Mouse (Mus musculus) forebrain, embryonic 10.5 days (tissue): ENCODE results near the gene Ctla4. TPM values are rescaled to one million over a fixed set of nuclear protein-coding genes. Genes with fewer than 3 reads are reported as not detected.

Source experiments
- DNase-seq: peaks from one replicate; pipeline ENCODE4 v3.0.0-alpha.2; 2017; ENCODE audit warnings: low spot score; ENCODE audit errors: extremely low spot score
- H3K27ac ChIP-seq: fragments of 300-500 bp; sonication (generic); 2 replicates; pipeline ENCODE4 v1.5.1; 2016; ENCODE audit warnings: mild to moderate bottlenecking
- H3K27me3 ChIP-seq: fragments of 300-500 bp; sonication (generic); 2 replicates; pipeline ENCODE4 v1.6.1; 2016; ENCODE audit warnings: mild to moderate bottlenecking; ENCODE audit not compliant: poor library complexity, severe bottlenecking
- H3K36me3 ChIP-seq: fragments of 300-500 bp; sonication (generic); replicated peaks from 2 replicates; pipeline ENCODE4 v1.6.1; 2016; ENCODE audit warnings: mild to moderate bottlenecking, moderate library complexity
- H3K4me1 ChIP-seq: fragments of 300-500 bp; sonication (generic); 2 replicates; pipeline ENCODE4 v1.6.1; 2016
- H3K4me3 ChIP-seq: fragments of 300-500 bp; sonication (generic); 2 replicates; pipeline ENCODE4 v1.5.1; 2016; ENCODE audit warnings: mild to moderate bottlenecking, moderate library complexity
- H3K9me3 ChIP-seq: fragments of 300-500 bp; sonication (generic); 2 replicates; pipeline ENCODE4 v1.6.1; 2016; ENCODE audit warnings: mild to moderate bottlenecking, moderate library complexity
- WGBS: fragments of 180-500 bp; shearing (Covaris S2); methylation state at CpG from one replicate; pipeline ENCODE4 v1.1.7; 2016; 5-methylcytosine and 5-hydroxymethylcytosine counted together
- polyA plus RNA-seq: library from polyadenylated mRNA; unstranded; fragments of >200 nt; fragmentation: Nextera tagmentation; extraction: Ambion mirVana; gene quantifications from 2 replicates; pipeline ENCODE4 v1.2.1, GENCODE M21; 2016

Gene Ctla4
- polyA plus RNA-seq, 1 experiment from 2014 or later, result not detected

DNA sequence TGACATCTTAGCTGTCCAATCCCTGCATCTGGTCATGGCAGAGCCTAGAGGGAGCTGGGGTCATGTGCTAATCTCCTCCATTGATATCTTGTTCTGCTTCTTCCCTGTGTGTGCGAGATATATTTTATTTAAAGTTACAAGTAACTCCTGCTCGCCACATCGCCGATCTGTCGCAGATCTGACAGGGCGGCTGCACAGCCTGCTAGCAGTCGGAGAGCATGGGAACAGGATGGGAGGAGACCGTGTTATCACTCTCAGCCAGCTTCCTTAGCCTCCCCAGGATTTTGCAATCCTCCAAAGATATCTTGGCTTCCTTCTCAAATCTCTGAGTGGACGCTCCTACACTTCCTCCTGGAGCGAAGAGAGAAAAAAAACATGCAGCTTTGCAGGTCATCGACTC, 73.7 kb downstream of the Ctla4 start:
- H3K4me1 ChIP-seq, result no peaks in the 10 kb centered on the region
- H3K27ac ChIP-seq, result no peak overlapping the region
- H3K36me3 ChIP-seq, result no peaks in the 10 kb centered on the region
- no peaks in the 10 kb centered on the region for H3K27me3 ChIP-seq
- H3K4me3 ChIP-seq, result no peak overlapping the region
- no peak for DNase-seq
- 86% methylated on average over 11 of the region's 11 CpGs for WGBS
- no peaks in the 10 kb centered on the region for H3K9me3 ChIP-seq

DNA sequence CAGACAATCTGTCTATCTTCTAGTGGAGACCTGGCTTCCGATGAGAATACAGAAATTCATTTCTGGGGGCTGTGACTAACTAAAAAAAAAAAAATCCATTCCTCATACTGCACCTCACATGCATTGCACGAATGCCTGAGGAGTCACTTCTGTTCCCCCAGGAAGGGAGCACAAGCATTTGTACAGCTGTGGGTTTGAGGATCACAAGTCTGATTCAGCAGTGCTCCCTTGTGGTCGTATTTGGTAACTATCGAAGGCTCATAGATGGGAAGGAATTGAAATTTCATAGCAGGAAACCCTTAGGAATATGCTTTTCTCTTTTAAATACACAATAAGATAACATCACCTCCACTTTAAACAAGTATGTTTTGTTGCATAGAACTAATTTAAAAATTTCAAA, 74.3 kb downstream of the Ctla4 start:
- DNase-seq, result peak; percentile 20
- no peaks in the 10 kb centered on the region for H3K9me3 ChIP-seq
- H3K4me1 ChIP-seq, result no peaks in the 10 kb centered on the region
- H3K36me3 ChIP-seq, result no peaks in the 10 kb centered on the region
- no peak overlapping the region for H3K27ac ChIP-seq
- H3K4me3 ChIP-seq, result no peak overlapping the region
- H3K27me3 ChIP-seq, result no peaks in the 10 kb centered on the region
- WGBS, result 40% methylated on average over 4 of the region's 4 CpGs

DNA sequence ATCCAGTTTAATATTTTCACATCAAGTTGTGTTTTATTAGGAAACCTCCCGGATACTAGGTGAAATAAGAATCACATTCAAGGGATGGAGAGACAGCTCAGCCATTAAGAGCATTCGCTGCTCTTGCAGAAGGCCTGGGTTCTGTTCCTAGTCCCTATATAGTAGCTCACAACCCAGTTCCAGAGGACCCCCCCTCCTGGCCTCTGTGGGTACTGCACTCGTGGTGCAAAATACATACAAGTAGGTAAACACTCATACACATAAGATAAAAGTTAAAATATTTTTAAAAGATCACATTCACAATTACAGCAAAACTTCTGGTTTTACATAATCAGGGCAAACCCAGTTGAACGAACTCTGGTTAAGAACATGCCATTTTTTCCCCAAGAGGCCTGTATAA, 75.3 kb downstream of the Ctla4 start:
- Histone ChIP-seq H3K9me3 (no peaks in the 10 kb centered on the region), H3K27me3 (no peaks in the 10 kb centered on the region), H3K36me3 (no peaks in the 10 kb centered on the region), H3K4me1 (no peaks in the 10 kb centered on the region), H3K27ac (no peak overlapping the region), H3K4me3 (no peak overlapping the region)
- WGBS, result 89% methylated on average over 4 of the region's 4 CpGs
- DNase-seq, result no peak

Other genes starting within 250 kb of the Ctla4 start
- 0.02 and 0.09 TPM in 2 replicates for gene Cd28, start 170.2 kb upstream of the Ctla4 start, polyA plus RNA-seq
- 0.11 and 0.26 TPM in 2 replicates for gene Icos, start 90.9 kb downstream of the Ctla4 start, polyA plus RNA-seq